Mouse (Mus musculus): Measurements from ENCODE around the gene Mogs. TPM values are rescaled to one million over a fixed set of nuclear protein-coding genes. Genes with fewer than 3 reads are reported as not detected.
A peak's percentile ranks its signal among the peaks of the same experiment; 100 is the strongest.
"Not testable (repeated sequence)": the region's sequence is repeated elsewhere in the genome, so short reads cannot be mapped to it uniquely, and the experiment has no call there.

The Mogs gene
- polyA plus RNA-seq, 1 experiment from 2014 or later: 26.9 TPM

GRCm38 (mm10) chr6:83142886-83143285, 27.6 kb downstream of the Mogs start:
- 0 out of 2 replicates have a peak, but pooled peaks cover 2% of the 10 kb centered on the region for H3K27me3 ChIP-seq
- no peak overlapping the region for H3K9ac ChIP-seq (replicated peaks)
- H3K27ac ChIP-seq: no peak overlapping the region

DNA sequence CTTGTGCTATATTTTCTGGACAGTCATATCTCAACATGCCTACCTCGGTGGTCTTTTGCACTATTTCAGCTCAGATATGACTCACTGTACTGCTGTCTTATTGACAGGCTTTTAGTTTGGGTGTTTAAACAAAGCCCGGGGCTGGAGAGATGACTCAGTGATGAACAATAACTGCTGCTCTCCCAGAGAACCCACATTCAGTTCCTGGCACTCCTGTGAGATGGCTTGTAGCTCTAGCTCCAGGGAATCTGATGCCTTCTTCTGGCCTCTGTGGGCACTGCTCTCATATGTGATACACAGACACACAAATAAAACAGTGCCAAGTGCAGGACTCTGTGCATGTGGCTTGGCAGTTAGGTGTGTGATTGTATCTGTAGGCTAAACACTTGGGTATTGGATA, 29.9 kb downstream of the Mogs start:
- ATAC-seq: no peak
- H3K27ac ChIP-seq: no peak overlapping the region
- WGBS: 91% methylated on average over 2 of the region's 2 CpGs
- peaks cover 21% of the 10 kb centered on the region for H3K36me3 ChIP-seq
- no peak overlapping the region for H3K4me2 ChIP-seq (replicated peaks)
- H3K9me3 ChIP-seq: no peaks in the 10 kb centered on the region
- 0 out of 2 replicates have a peak, but pooled peaks cover 2% of the 10 kb centered on the region for H3K27me3 ChIP-seq
- peaks cover 15% of the 10 kb centered on the region for H3K4me1 ChIP-seq (replicated peaks)
- no peak overlapping the region for H3K4me3 ChIP-seq (replicated peaks)
- H3K9ac ChIP-seq (replicated peaks): no peak overlapping the region

More at GRCm38 (mm10) chr6:83142886-83143285, 27.6 kb downstream of the Mogs start:
- H3K4me3 ChIP-seq (replicated peaks): no peak overlapping the region
- 51% methylated on average over 11 of the region's 11 CpGs for WGBS
- no peak for ATAC-seq
- H3K36me3 ChIP-seq: peaks cover 9% of the 10 kb centered on the region; the same call in 1 of the 2 replicates
- no peaks in the 10 kb centered on the region for H3K9me3 ChIP-seq
- peak overlapping the region; percentile 66; the same call in 1 of the 2 replicates for H3K4me2 ChIP-seq (replicated peaks)
- H3K4me1 ChIP-seq (replicated peaks): peaks cover 31% of the 10 kb centered on the region

- H3K36me3 ChIP-seq: peaks cover 22% of the 10 kb centered on the region
- no peak for ATAC-seq
- H3K9ac ChIP-seq (replicated peaks): no peak overlapping the region; the same call in 1 of the 2 replicates
- H3K27ac ChIP-seq: no peak overlapping the region
- H3K4me2 ChIP-seq (replicated peaks): no peak overlapping the region
- peaks cover 15% of the 10 kb centered on the region for H3K4me1 ChIP-seq (replicated peaks)
- 0 out of 2 replicates have a peak, but pooled peaks cover 2% of the 10 kb centered on the region for H3K27me3 ChIP-seq
- 76% methylated on average over 9 of the region's 9 CpGs for WGBS
- H3K9me3 ChIP-seq: no peaks in the 10 kb centered on the region
- H3K4me3 ChIP-seq (replicated peaks): no peak overlapping the region
Observed at GRCm38 (mm10) chr6:83145805-83146204, 30.5 kb downstream of the Mogs start.

DNA sequence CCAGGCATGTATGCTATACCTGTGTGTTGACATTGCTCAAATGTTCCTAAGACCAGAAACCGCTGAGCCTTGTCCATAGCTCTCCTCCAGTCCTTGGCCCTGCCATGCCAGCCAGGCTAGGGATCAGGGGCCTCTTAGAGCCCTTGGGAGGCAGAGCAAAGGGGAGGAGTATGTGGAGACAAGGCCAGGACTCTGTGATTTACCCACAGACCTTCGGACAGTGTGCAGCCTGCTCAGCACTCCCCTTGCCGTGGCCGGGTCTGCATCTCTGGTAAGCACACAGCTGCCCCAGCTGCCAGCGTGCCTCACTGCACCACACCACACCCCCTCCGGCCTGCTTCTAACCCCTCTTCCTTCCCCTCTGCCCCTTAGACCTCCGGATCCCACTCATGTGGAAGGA, 32.0 kb downstream of the Mogs start:
- no peak for ATAC-seq
- WGBS: 41% methylated on average over 7 of the region's 7 CpGs
- peaks cover 23% of the 10 kb centered on the region for H3K36me3 ChIP-seq
- no peaks in the 10 kb centered on the region for H3K27me3 ChIP-seq
- no peaks in the 10 kb centered on the region for H3K9me3 ChIP-seq
- no peak overlapping the region for H3K27ac ChIP-seq
- no peak overlapping the region for H3K4me2 ChIP-seq (replicated peaks)
- no peak overlapping the region for H3K9ac ChIP-seq (replicated peaks)
- H3K4me3 ChIP-seq (replicated peaks): no peak overlapping the region
- peaks cover 18% of the 10 kb centered on the region for H3K4me1 ChIP-seq (replicated peaks)

DNA sequence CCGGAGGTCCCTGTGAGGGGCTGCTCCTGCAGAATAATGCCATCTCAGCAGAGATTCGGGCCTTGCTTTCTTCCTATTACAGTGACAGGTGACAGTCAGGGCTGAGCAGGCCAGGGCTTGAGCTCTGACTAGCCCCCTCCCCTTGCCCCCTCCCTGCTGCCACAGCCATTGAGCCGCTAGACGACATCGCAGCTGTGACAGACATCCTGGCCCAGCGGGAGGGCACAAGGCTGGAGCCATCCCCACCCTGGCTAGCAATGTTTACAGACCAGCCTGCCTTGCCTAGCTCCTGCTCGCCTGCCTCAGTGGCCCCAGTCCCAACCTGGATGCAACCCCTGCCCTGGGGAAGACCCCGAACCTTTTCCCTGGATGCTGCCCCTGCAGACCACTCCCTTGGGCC, 36.4 kb downstream of the Mogs start:
- Histone ChIP-seq H3K9ac (replicated peaks) (peak overlapping the region; percentile 48), H3K27ac (no peak overlapping the region), H3K4me2 (replicated peaks) (no peak overlapping the region), H3K27me3 (no peaks in the 10 kb centered on the region), H3K4me1 (replicated peaks) (peaks cover 32% of the 10 kb centered on the region), H3K9me3 (no peaks in the 10 kb centered on the region), H3K4me3 (replicated peaks) (no peak overlapping the region), H3K36me3 (peaks cover 35% of the 10 kb centered on the region)
- 27% methylated on average over 8 of the region's 8 CpGs for WGBS
- ATAC-seq: no peak

DNA sequence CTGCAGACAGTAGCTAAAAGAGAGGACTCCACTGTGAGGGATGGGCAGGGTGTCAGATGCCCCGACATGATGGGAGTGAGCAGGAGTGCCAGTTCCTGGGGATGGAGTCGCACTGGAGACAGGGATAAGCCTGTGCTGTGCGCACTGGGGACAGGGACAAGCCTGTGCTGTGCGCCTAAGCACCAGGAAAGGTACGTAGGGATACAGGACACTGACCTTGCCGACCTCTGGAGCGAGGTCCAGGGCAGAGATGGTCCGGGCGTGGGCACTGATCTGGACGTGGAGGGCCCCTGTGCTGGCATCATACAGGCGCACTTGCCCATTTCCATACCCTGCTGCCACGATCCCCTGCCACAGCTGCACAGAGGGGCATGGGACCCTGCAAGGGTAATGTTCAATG, 37.7 kb downstream of the Mogs start:
- H3K4me2 ChIP-seq (replicated peaks): no peak overlapping the region
- no peak for ATAC-seq
- H3K27ac ChIP-seq: no peak overlapping the region
- H3K27me3 ChIP-seq: no peaks in the 10 kb centered on the region
- no peak overlapping the region for H3K9ac ChIP-seq (replicated peaks)
- peaks cover 26% of the 10 kb centered on the region for H3K36me3 ChIP-seq
- H3K9me3 ChIP-seq: no peaks in the 10 kb centered on the region
- 90% methylated on average over 12 of the region's 12 CpGs for WGBS
- H3K4me3 ChIP-seq (replicated peaks): no peak overlapping the region
- H3K4me1 ChIP-seq (replicated peaks): peaks cover 32% of the 10 kb centered on the region

GRCm38 (mm10) chr6:83153485-83153884, 38.2 kb downstream of the Mogs start:
- 84% methylated on average over 5 of the region's 5 CpGs for WGBS
- Histone ChIP-seq H3K27ac (no peak overlapping the region), H3K4me3 (replicated peaks) (no peak overlapping the region), H3K36me3 (peaks cover 23% of the 10 kb centered on the region), H3K4me2 (replicated peaks) (no peak overlapping the region), H3K9ac (replicated peaks) (no peak overlapping the region), H3K9me3 (no peaks in the 10 kb centered on the region), H3K27me3 (no peaks in the 10 kb centered on the region), H3K4me1 (replicated peaks) (peaks cover 32% of the 10 kb centered on the region)
- ATAC-seq: no peak

- ATAC-seq: peak; percentile 59
- Histone ChIP-seq H3K9me3 (no peaks in the 10 kb centered on the region), H3K27me3 (peaks cover 9% of the 10 kb centered on the region), H3K4me3 (replicated peaks) (peak overlapping the region; percentile 62), H3K27ac (peak overlapping the region; percentile 47; the same call in 1 of the 2 replicates), H3K4me2 (replicated peaks) (peak overlapping the region; percentile 85), H3K4me1 (replicated peaks) (peaks cover 32% of the 10 kb centered on the region), H3K9ac (replicated peaks) (peak overlapping the region; percentile 68), H3K36me3 (peaks cover 14% of the 10 kb centered on the region)
- WGBS: 9% methylated on average over 23 of the region's 23 CpGs
Observed at GRCm38 (mm10) chr6:83155552-83156238, 40.4 kb downstream of the Mogs start.

DNA sequence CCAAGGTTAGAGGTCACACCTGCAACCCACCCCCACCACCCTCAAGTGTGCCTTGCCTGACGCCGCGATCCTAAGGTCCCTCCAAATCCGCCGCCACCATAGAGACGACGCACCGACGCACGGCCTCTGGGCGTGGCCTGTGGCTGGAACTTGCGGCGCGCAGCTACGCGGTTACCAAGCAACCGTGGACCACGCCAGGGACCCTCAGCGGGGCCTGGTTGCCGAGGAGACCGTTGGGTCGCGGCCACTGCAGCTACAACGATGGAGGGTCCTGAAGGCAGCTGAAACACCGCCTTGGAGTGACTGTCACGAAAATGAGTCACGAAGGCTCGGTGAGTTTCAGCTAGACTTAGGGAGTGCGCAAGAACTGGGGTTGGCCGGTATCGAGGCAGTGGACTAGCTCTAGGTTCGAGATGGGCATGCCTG, 41.0 kb downstream of the Mogs start, which contains the start of the genes Wdr54 and 1700003E16Rik:
Wdr54 (minus strand) TSS at position 139 of the 426 bp plus-strand sequence.
1700003E16Rik (plus strand) TSS at position 146 of the 426 bp plus-strand sequence.
- Histone ChIP-seq H3K4me2 (replicated peaks) (peak within 1 kb of the TSS; percentile 85), H3K4me1 (replicated peaks) (peaks cover 30% of the 10 kb centered on the region), H3K36me3 (peaks cover 14% of the 10 kb centered on the region), H3K9ac (replicated peaks) (peak within 1 kb of the TSS; percentile 68), H3K27me3 (peaks cover 15% of the 10 kb centered on the region), H3K27ac (peak within 1 kb of the TSS; percentile 47; the same call in 1 of the 2 replicates), H3K4me3 (replicated peaks) (peak within 1 kb of the TSS; percentile 62), H3K9me3 (no peaks in the 10 kb centered on the region)
- WGBS: 1% methylated on average over 32 of the region's 32 CpGs
- ATAC-seq: peak; percentile 95

- not testable (repeated sequence) for H3K4me3 ChIP-seq (replicated peaks); H3K9me3 ChIP-seq; H3K36me3 ChIP-seq; H3K9ac ChIP-seq (replicated peaks); H3K4me2 ChIP-seq (replicated peaks); H3K27ac ChIP-seq; ATAC-seq
- peaks cover 34% of the 10 kb centered on the region for H3K4me1 ChIP-seq (replicated peaks)
- H3K27me3 ChIP-seq: peaks cover 43% of the 10 kb centered on the region
- WGBS: 11% methylated on average over 3 of the region's 3 CpGs
Observed at GRCm38 (mm10) chr6:83159456-83159855, 44.2 kb downstream of the Mogs start.

GRCm38 (mm10) chr6:83161442-83161841, 46.1 kb downstream of the Mogs start:
- WGBS: 6% methylated on average over 19 of the region's 19 CpGs
- H3K27ac ChIP-seq: no peak overlapping the region
- peak overlapping the region; percentile 44 for H3K4me2 ChIP-seq (replicated peaks)
- H3K27me3 ChIP-seq: peaks cover 43% of the 10 kb centered on the region
- peaks cover 25% of the 10 kb centered on the region for H3K4me1 ChIP-seq (replicated peaks)
- no peaks in the 10 kb centered on the region for H3K9me3 ChIP-seq
- no peaks in the 10 kb centered on the region for H3K36me3 ChIP-seq
- peak overlapping the region; percentile 28 for H3K4me3 ChIP-seq (replicated peaks)
- H3K9ac ChIP-seq (replicated peaks): peak overlapping the region; percentile 51; the same call in 1 of the 2 replicates
- no peak for ATAC-seq

- WGBS: under 1% methylated on average over 49 of the region's 49 CpGs
- H3K9ac ChIP-seq (replicated peaks): peak overlapping the region; percentile 51
- H3K27me3 ChIP-seq: peaks cover 43% of the 10 kb centered on the region
- no peaks in the 10 kb centered on the region for H3K9me3 ChIP-seq
- H3K27ac ChIP-seq: no peak overlapping the region
- peaks cover 28% of the 10 kb centered on the region for H3K4me1 ChIP-seq (replicated peaks)
- ATAC-seq: no peak
- H3K4me2 ChIP-seq (replicated peaks): peak overlapping the region; percentile 44
- H3K4me3 ChIP-seq (replicated peaks): peak overlapping the region; percentile 28
- no peaks in the 10 kb centered on the region for H3K36me3 ChIP-seq
Observed at GRCm38 (mm10) chr6:83161921-83162641, 46.8 kb downstream of the Mogs start.
